Mouse (Mus musculus): ENCODE measurements around the gene Rps6ka5. TPM values are rescaled to one million over a fixed set of nuclear protein-coding genes. Genes with fewer than 3 reads are reported as not detected.

Gene Rps6ka5
- polyA plus RNA-seq, 1 experiment from 2014 or later: 3.9 TPM

DNA sequence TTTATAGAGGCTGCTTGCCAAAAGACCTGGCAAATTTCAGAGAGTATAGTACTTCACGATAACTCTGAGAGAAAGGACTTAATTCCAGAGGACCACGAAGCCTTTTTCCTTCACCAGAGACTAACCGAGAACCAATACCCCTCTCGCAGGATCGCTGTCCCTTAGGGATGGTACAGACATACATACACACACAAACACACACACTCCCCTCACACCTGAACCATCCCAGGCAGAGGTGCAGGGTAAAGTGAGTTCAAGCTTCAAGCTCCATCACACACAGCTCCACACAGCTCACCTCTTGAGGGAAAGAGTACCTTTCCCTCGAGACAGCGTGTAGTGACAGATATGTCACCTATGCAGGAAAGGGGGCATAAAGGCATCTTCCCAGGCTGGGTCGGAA is 2.6 kb downstream of the Rps6ka5 start:
- Histone ChIP-seq H3K4me3 (peak overlapping the region; percentile 92), H3K4me1 (replicated peaks) (peaks cover 17% of the 10 kb centered on the region), H3K27ac (peak overlapping the region; percentile 99), H3K9me3 (replicated peaks) (no peaks in the 10 kb centered on the region), H3K9ac (peak overlapping the region; percentile 87), H3K4me2 (peak overlapping the region; percentile 85), H3K27me3 (no peaks in the 10 kb centered on the region), H3K36me3 (no peaks in the 10 kb centered on the region)
- 2% methylated on average over 8 of the region's 8 CpGs for WGBS
- ATAC-seq (replicated peaks; ENCODE audit: insufficient number of reproducible peaks, insufficient read depth, low FRiP score, low read depth): no peak

DNA sequence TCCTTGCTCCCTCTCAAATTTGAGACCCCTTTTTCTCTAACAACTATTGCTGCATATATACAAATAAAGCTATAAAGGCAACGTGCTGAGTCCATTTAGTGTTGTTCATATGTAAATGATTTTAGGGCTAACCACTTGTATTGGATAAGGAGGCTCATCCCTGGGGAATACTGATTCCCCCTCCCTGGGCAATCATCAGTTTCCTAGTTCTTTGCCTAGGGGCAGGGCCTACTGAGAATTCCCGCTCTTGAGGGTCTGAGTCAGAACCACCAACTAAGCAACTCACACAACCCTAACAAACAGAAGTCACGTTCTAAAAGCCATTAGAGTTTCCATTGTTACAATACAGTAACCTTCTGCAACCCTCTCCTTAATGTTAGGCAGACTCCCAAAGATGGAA is 6.0 kb downstream of the Rps6ka5 start:
- H3K4me3 ChIP-seq: no peak overlapping the region
- H3K4me2 ChIP-seq: no peak overlapping the region
- WGBS: 68% methylated on average over 3 of the region's 3 CpGs
- no peaks in the 10 kb centered on the region for H3K36me3 ChIP-seq
- H3K4me1 ChIP-seq (replicated peaks): peaks cover 25% of the 10 kb centered on the region
- no peaks in the 10 kb centered on the region for H3K27me3 ChIP-seq
- no peaks in the 10 kb centered on the region for H3K9me3 ChIP-seq (replicated peaks)
- ATAC-seq (replicated peaks; ENCODE audit: insufficient number of reproducible peaks, insufficient read depth, low FRiP score, low read depth): no peak
- H3K27ac ChIP-seq: no peak overlapping the region
- H3K9ac ChIP-seq: no peak overlapping the region

- ATAC-seq (replicated peaks; ENCODE audit: insufficient number of reproducible peaks, insufficient read depth, low FRiP score, low read depth): no peak
- Histone ChIP-seq H3K4me1 (replicated peaks) (peaks cover 9% of the 10 kb centered on the region; the same call in 1 of the 2 replicates), H3K27me3 (no peaks in the 10 kb centered on the region), H3K4me3 (no peak overlapping the region), H3K27ac (no peak overlapping the region), H3K4me2 (no peak overlapping the region), H3K9ac (no peak overlapping the region), H3K36me3 (no peaks in the 10 kb centered on the region), H3K9me3 (replicated peaks) (no peaks in the 10 kb centered on the region)
Observed at GRCm38 (mm10) chr12:100717446-100717845, 9.3 kb downstream of the Rps6ka5 start.

DNA sequence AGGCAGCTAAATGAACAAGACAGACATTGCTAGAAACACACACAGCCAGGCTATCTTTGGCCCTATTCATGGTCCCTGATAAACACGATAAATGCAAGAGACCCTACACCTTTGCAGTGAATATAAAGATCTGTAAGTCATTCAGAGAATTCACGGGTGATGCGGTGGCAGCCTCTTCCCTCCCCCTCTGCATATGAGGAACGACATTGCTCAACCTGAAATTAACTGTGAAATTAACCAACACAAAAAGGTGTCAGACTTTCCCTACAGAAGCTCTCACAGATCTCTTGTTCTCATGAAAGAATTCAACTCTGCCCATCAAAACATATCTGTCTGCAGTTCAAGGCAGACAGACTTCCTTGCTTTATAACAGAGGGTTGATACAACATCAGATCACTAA is 9.8 kb downstream of the Rps6ka5 start:
- no peak for ATAC-seq (replicated peaks; ENCODE audit: insufficient number of reproducible peaks, insufficient read depth, low FRiP score, low read depth)
- H3K9ac ChIP-seq: no peak overlapping the region
- no peak overlapping the region for H3K27ac ChIP-seq
- no peaks in the 10 kb centered on the region for H3K9me3 ChIP-seq (replicated peaks)
- 46% methylated on average over 4 of the region's 4 CpGs for WGBS
- no peaks in the 10 kb centered on the region for H3K27me3 ChIP-seq
- no peak overlapping the region for H3K4me3 ChIP-seq
- no peak overlapping the region for H3K4me2 ChIP-seq
- H3K4me1 ChIP-seq (replicated peaks): peaks cover 11% of the 10 kb centered on the region
- H3K36me3 ChIP-seq: no peaks in the 10 kb centered on the region

DNA sequence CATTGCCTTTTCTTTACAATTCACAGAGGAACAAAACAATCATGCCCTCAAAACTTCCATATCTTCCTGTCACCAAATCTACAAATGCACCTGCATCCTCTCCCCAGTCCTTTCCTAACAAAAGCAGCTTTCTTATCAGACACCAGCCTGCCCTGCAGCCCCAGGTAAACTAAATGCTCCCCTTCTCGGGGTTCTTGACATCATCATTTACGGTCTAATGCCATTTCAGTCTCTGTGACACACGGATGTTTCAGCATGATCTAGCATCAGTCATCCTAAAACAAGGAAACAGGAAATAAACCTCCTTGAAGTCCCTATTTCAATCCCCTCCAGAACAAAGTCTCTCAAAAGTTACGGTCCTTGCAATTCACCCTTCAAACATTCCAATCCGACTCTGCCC is 15.0 kb downstream of the Rps6ka5 start:
- Histone ChIP-seq H3K27me3 (no peaks in the 10 kb centered on the region), H3K9ac (no peak overlapping the region), H3K36me3 (no peaks in the 10 kb centered on the region), H3K4me3 (no peak overlapping the region), H3K27ac (no peak overlapping the region), H3K4me2 (no peak overlapping the region), H3K9me3 (replicated peaks) (no peaks in the 10 kb centered on the region), H3K4me1 (replicated peaks) (peaks cover 19% of the 10 kb centered on the region)
- WGBS: 50% methylated on average over 5 of the region's 5 CpGs
- ATAC-seq (replicated peaks; ENCODE audit: insufficient number of reproducible peaks, insufficient read depth, low FRiP score, low read depth): no peak

DNA sequence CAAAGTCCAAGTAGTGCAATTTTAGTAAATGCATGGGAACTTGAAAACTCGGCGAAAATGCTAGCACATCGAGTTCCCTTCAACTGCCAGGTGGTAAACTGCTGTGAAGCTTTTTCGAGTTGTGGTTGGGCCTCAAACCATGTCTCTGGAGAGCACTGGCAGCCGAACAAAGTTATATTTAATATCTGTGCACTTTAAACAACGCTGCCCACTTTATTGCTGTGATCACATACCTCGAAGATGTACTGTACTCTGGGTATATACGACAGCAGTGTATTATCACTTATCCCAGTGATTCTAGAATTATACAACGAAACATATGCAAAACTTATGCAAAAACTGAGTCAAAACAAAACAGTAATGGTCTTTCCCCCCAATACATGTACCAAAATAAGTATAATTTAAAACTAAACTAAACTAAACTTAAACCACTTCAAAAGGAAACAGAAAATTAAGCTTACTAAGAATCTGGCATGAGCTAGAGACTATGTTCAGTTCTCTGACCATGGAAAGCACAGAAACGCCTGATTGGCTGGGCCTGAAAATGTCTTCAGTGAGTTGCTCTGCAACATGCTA is 15.6 kb downstream of the Rps6ka5 start:
- Histone ChIP-seq H3K27ac (peak overlapping the region; percentile 46), H3K4me1 (replicated peaks) (peaks cover 14% of the 10 kb centered on the region), H3K27me3 (no peaks in the 10 kb centered on the region), H3K4me2 (no peak overlapping the region), H3K4me3 (no peak overlapping the region), H3K36me3 (no peaks in the 10 kb centered on the region), H3K9me3 (replicated peaks) (no peaks in the 10 kb centered on the region), H3K9ac (no peak overlapping the region)
- no peak for ATAC-seq (replicated peaks; ENCODE audit: insufficient number of reproducible peaks, insufficient read depth, low FRiP score, low read depth)
- 45% methylated on average over 10 of the region's 10 CpGs for WGBS

- Histone ChIP-seq H3K27ac (no peak overlapping the region), H3K4me2 (no peak overlapping the region), H3K4me3 (no peak overlapping the region), H3K4me1 (replicated peaks) (peaks cover 14% of the 10 kb centered on the region), H3K36me3 (no peaks in the 10 kb centered on the region), H3K27me3 (no peaks in the 10 kb centered on the region), H3K9me3 (replicated peaks) (no peaks in the 10 kb centered on the region), H3K9ac (no peak overlapping the region)
- ATAC-seq (replicated peaks; ENCODE audit: insufficient number of reproducible peaks, insufficient read depth, low FRiP score, low read depth): no peak
- 5% methylated on average over 1 of the region's 1 CpGs for WGBS
Observed at GRCm38 (mm10) chr12:100710432-100710831, 16.4 kb downstream of the Rps6ka5 start.

GRCm38 (mm10) chr12:100707312-100707711 is 19.5 kb downstream of the Rps6ka5 start:
- H3K36me3 ChIP-seq: no peaks in the 10 kb centered on the region
- H3K4me3 ChIP-seq: no peak overlapping the region
- no peak overlapping the region for H3K27ac ChIP-seq
- 85% methylated on average over 2 of the region's 2 CpGs for WGBS
- H3K4me1 ChIP-seq (replicated peaks): peaks cover 27% of the 10 kb centered on the region
- H3K9ac ChIP-seq: no peak overlapping the region
- H3K9me3 ChIP-seq (replicated peaks): no peaks in the 10 kb centered on the region
- no peak for ATAC-seq (replicated peaks; ENCODE audit: insufficient number of reproducible peaks, insufficient read depth, low FRiP score, low read depth)
- H3K27me3 ChIP-seq: no peaks in the 10 kb centered on the region
- no peak overlapping the region for H3K4me2 ChIP-seq

- H3K4me1 ChIP-seq (replicated peaks): peaks cover 14% of the 10 kb centered on the region
- no peak overlapping the region for H3K27ac ChIP-seq
- no peak overlapping the region for H3K9ac ChIP-seq
- no peaks in the 10 kb centered on the region for H3K9me3 ChIP-seq (replicated peaks)
- H3K4me3 ChIP-seq: no peak overlapping the region
- no peaks in the 10 kb centered on the region for H3K36me3 ChIP-seq
- no peak for ATAC-seq (replicated peaks; ENCODE audit: insufficient number of reproducible peaks, insufficient read depth, low FRiP score, low read depth)
- H3K27me3 ChIP-seq: no peaks in the 10 kb centered on the region
- WGBS: 51% methylated on average over 5 of the region's 5 CpGs
- H3K4me2 ChIP-seq: no peak overlapping the region
Observed at GRCm38 (mm10) chr12:100705057-100705722, 21.6 kb downstream of the Rps6ka5 start.

- no peak for ATAC-seq (replicated peaks; ENCODE audit: insufficient number of reproducible peaks, insufficient read depth, low FRiP score, low read depth)
- Histone ChIP-seq H3K9ac (no peak overlapping the region), H3K27ac (no peak overlapping the region), H3K4me2 (no peak overlapping the region), H3K4me1 (replicated peaks) (0 out of 2 replicates have a peak, but pooled peaks cover 2% of the 10 kb centered on the region), H3K27me3 (no peaks in the 10 kb centered on the region), H3K4me3 (no peak overlapping the region), H3K9me3 (replicated peaks) (no peaks in the 10 kb centered on the region), H3K36me3 (no peaks in the 10 kb centered on the region)
- 92% methylated on average over 1 of the region's 1 CpGs for WGBS
Observed at GRCm38 (mm10) chr12:100698019-100698418, 28.8 kb downstream of the Rps6ka5 start.

- no peak overlapping the region for H3K4me3 ChIP-seq
- H3K27me3 ChIP-seq: no peaks in the 10 kb centered on the region
- 40% methylated on average over 4 of the region's 4 CpGs for WGBS
- H3K27ac ChIP-seq: no peak overlapping the region
- no peaks in the 10 kb centered on the region for H3K9me3 ChIP-seq (replicated peaks)
- no peaks in the 10 kb centered on the region for H3K36me3 ChIP-seq
- no peak overlapping the region for H3K4me2 ChIP-seq
- H3K9ac ChIP-seq: no peak overlapping the region
- H3K4me1 ChIP-seq (replicated peaks): 0 out of 2 replicates have a peak, but pooled peaks cover 2% of the 10 kb centered on the region
- ATAC-seq (replicated peaks; ENCODE audit: insufficient number of reproducible peaks, insufficient read depth, low FRiP score, low read depth): no peak
Observed at GRCm38 (mm10) chr12:100696621-100697020, 30.2 kb downstream of the Rps6ka5 start.

GRCm38 (mm10) chr12:100695252-100695651 is 31.5 kb downstream of the Rps6ka5 start:
- no peak for ATAC-seq (replicated peaks; ENCODE audit: insufficient number of reproducible peaks, insufficient read depth, low FRiP score, low read depth)
- Histone ChIP-seq H3K36me3 (no peaks in the 10 kb centered on the region), H3K4me1 (replicated peaks) (0 out of 2 replicates have a peak, but pooled peaks cover 2% of the 10 kb centered on the region), H3K9ac (no peak overlapping the region), H3K4me2 (no peak overlapping the region), H3K9me3 (replicated peaks) (no peaks in the 10 kb centered on the region), H3K27ac (no peak overlapping the region), H3K4me3 (no peak overlapping the region), H3K27me3 (no peaks in the 10 kb centered on the region)
- WGBS: 74% methylated on average over 3 of the region's 3 CpGs
